Mouse (Mus musculus): ENCODE data around the gene Fam171a1.

The Fam171a1 gene

DNA sequence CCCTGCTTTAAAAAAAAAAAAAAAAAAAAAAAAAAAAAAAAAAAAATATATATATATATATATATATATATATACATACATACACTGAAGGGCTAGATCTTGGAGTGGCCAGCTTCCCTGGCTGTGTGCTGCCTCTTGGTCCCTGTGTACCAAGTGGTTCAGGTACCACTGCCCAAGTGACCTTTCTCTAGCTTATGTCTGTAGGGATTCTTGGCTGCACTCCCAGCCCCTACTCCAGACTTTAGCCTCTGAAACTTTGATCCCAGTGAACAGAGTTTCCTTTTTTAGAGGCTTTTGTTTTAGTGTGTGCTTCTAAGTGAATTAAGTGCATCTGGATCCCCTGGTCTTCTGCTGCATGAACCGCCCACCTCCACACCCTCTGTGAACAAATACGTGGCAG lies 24.3 kb downstream of the Fam171a1 start:
- no peak for DNase-seq (ENCODE audit: low spot score in 2 of 2)

DNA sequence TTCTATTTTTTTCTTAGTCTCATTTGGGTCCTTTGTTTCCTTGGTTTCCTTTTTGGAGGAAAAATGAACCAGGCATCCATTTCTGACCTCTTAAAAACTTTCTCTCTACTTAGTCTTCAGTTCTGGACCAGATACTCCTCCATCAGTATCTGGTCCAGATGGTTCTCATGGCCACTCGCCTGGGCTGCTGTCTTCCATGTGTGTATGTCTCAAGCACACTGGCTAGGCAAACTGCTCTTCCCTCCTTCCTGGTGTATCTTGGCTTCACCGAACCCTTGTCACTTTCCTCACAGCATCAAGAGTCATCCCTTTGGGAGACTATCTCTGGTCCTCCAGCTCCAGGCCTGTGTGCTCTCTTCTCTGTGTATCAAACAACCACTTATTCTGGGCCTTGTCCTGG lies 25.0 kb downstream of the Fam171a1 start:
- DNase-seq (ENCODE audit: low spot score in 2 of 2), result no peak

DNA sequence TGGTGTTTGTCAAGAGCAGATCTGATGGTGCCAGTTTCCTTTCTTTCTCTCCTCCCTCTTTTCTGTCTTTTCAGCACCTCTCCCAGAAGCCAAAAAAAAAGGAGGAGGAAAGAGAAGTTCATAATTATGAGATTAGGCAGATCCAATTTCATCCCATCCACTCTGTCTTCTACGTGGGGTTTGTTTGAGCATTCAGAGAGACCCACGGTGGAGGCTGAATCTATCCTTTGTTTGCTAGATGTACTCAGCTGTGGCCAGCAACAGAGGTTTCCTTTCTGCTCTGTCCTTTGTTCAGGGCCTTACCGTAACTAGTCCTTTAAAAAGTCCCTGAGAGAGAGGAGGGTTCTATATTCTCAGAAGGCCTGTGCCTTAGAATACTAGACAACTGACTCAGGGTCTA lies 25.6 kb downstream of the Fam171a1 start:
- DNase-seq (ENCODE audit: low spot score in 2 of 2), result no peak

DNA sequence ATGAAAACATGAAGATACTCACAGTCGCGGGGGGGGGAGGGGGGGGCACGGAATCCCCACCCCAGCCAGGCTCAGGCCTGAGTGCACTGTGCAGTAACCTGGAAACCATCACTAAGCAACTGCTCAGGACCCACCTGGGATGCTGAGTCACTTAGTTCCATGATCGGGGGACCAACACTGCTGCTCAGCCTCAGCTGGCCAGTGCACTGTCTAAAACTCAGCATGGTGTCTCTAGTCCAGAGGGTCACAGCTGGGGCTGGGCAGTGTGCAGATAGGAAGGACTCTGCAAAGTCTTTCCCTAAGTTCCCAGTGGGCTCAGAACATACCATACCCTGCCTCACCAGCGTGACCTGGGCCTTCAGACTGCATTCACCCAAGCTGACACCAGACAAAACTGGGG lies 26.6 kb downstream of the Fam171a1 start:
- no peak for DNase-seq (ENCODE audit: low spot score in 2 of 2)

DNA sequence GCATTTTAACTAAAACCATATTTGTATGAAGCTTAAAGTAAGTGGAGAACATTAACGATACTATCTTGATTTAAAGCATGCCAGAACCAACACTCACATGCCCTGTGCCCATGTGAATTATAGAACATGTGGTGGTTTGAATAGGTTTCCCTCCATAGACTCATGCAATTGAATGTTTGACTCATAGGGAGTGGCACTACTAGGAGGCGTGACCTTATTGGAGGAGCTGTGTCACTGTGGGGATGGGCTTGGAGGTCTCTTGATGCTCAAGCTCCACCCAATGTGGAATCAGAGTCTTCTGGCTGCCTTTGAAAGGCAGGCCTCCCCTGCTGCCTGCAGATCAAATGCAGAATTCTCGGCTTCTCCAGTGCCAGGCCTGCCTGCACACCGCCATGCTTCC lies 27.8 kb downstream of the Fam171a1 start:
- no peak for DNase-seq (ENCODE audit: low spot score in 2 of 2)

DNA sequence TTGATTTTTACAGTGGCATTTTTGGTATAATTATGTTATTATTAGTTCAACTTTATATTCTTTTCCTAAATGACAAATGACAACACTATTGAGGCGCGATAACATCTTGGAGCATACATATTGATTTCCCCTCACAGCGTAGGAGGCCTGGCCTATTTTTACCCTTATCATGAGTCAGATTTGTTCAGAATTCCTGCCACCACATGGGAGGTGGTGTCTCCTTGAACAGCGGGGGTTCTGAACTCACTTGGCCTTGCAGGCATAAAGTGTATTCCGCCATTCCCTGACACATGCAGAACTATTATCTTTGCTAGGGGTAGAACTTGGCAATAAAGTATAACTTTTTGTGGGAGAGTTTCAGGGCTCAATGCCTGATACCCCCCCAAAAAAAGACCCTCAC lies 30.3 kb downstream of the Fam171a1 start:
- DNase-seq (ENCODE audit: low spot score in 2 of 2), result no peak

DNA sequence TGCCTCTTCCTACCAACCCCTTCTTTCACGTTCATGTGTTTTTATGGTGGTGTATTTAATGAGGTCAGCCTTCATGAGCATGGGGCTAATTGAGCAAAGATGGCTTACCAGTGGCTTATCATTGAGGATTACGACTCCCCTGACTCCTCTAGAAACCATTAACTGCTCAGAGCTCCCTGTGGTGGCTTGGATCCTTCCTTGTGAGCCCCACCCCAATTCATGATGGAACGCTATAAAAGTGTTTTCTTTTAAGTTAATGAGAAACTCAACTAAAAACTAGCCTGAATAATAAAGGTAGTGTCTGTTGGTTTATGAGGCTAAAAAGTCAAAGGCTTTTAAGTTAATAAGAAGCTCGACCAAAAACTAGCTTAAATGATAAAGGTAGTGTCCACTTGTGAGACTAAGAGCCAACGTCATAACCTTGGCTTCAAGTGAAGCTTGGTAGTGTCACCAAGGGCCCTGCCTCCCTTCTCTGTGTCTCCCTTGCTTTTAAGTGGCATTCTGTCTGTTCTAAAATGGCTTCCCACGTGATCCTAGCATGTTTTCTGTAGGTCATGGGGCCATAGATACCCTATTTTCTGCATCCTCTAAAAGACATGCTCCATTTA lies 33.6 kb downstream of the Fam171a1 start:
- no peak for DNase-seq (ENCODE audit: low spot score in 2 of 2)

DNA sequence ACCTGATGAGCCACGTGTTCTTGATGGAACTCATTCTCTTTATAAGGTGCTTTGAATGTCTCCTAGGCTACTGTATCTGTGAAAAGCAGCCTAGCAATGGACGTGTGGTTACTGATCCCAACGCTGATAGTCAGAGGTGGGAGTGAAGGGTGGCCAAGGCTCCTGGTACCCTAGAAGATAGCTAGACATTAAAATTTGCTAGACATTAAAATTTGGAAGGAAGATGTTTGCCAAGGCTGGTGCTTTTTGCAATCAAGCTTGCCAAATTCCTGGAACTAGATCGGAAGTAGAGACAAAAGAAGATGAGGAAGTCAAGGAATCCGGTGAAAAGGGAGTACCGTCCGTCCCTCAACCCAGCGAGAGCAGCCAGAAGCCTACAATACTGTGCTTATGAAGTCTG lies 34.7 kb downstream of the Fam171a1 start:
- no peak for DNase-seq (ENCODE audit: low spot score in 2 of 2)

DNA sequence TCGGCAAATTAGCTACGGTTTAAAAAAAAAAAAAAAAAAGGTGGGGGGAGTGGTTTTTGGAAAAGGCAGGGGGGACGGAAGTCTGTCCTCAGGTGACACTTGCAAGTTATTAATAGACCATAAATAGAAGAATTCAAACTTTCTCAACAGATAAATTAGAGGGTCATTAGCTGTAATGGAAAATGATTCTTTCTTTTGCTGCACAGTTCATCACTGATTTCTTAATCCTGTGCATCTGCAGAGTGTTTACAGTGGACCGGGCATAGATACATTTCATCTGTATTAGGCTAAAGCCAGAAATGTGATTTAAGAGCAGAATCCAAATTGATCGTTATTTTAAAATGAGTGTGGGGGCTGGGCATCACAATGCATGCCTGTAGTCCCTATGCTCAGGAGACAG lies 36.3 kb downstream of the Fam171a1 start:
- DNase-seq (ENCODE audit: low spot score in 2 of 2), result no peak

DNA sequence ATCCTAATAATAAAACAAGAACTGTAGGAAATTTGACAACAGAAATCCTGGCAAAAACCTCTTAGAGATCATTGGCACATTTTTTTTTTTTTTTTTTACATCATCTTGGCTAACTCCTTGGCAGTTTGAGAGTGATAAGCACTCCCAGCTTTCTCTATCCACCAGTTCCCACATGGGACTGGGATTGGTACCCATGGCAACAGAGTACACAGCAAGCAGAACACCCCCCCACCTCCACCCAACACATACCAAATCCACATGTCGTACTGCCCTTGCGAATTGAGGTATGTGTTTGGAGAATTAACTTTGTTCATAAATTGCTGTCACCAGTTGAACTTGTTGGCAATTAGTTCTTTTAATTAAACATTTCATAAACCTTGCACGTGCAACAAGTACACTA lies 37.3 kb downstream of the Fam171a1 start:
- DNase-seq (ENCODE audit: low spot score in 2 of 2), result no peak

DNA sequence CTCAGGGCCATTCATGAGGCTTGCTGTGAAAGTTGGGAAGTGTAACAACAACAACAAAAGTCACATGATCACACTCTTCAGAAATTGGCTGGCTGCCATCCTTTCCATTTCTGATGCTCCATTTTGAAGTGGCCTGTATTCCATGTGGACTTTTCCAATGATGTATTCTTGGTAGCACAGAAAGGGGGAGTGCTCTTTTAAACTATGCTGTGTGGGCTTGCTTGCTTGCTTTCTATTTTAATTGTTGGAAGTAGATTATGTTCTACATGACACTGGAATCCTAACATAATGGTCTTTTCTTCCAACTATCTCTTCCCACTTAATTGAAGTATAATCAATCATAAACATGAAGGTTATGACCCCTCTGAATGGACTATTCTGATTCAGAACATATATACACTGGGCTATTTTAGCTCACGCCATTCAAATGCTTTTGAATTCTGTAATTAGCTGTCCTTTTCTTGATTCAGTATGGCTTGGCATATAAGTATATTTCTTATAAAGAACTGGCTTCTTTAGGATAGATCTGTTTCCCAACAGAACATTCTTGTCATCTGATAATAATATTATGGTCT lies 40.2 kb downstream of the Fam171a1 start:
- DNase-seq (ENCODE audit: low spot score in 2 of 2), result no peak

DNA sequence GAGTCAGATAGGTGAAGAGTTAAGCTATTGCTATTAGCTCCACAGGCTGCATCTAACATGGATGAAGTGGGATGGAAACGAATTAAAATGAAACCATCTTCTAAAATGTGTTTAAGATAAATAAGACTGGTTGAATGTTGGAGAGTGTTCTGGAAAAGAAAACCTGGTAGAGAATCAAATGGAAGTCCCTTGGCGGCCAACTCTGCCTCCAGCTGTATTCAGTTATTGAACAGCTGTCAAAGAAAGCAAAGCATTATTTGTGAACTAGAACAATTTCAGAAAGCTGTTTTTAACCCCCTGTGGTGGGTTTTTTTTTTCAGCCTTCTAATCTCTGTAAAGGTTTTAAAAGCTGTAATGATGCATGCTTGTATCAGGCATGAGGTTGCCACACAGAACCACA lies 41.0 kb downstream of the Fam171a1 start:
- no peak for DNase-seq (ENCODE audit: low spot score in 2 of 2)

DNA sequence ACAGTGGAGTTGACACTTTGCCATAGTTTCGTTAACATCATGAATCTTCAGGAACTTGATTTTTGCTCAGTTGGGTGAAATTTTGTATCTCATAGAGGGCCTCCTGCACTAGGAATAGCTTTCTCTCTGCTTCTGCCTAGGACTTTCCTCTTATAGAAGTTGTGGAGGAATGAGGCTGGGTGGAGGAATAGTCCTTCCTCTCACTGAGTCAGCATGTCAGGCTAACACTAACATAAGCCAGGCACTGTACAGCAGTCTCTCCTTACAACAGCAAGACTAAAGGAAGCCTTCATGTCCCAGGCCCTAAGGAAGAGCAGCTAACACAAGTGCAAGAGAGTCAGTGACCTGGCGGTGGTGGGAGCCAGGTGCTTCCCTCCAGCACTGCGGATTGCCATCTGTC lies 43.0 kb downstream of the Fam171a1 start:
- no peak for DNase-seq (ENCODE audit: low spot score in 2 of 2)

DNA sequence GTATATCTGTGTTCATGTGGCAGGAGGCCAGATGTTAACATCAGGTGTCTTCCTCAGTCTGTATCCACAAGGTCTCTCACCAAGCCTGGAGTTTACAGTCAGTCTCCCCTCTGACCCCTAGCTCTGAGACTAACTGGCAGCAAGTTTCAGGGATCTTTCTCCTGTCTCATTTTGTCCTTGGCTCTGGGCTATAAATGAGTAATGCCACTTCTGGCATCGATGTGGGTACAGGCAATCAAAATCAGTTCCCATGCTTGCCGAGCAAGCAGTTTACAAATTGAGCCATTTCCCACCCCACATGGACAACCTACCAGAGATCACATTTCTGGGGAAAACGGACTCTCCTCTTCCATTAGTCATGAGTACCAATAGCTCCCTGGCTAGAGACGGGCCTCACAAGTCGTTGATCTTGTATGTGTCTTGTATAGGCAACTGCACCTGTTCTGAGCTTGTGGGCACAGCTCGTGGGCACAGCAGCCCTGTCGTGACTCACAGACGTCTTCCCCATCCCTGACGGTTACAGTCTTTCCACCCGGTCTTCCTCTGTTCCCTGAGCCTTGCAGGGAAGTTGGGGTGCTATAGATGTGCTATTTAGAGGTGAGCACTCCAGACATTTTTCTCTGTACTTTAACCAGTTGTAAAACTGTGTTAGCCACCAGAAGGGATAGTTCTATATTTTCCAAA lies 43.8 kb downstream of the Fam171a1 start:
- no peak for DNase-seq (ENCODE audit: low spot score in 2 of 2)

DNA sequence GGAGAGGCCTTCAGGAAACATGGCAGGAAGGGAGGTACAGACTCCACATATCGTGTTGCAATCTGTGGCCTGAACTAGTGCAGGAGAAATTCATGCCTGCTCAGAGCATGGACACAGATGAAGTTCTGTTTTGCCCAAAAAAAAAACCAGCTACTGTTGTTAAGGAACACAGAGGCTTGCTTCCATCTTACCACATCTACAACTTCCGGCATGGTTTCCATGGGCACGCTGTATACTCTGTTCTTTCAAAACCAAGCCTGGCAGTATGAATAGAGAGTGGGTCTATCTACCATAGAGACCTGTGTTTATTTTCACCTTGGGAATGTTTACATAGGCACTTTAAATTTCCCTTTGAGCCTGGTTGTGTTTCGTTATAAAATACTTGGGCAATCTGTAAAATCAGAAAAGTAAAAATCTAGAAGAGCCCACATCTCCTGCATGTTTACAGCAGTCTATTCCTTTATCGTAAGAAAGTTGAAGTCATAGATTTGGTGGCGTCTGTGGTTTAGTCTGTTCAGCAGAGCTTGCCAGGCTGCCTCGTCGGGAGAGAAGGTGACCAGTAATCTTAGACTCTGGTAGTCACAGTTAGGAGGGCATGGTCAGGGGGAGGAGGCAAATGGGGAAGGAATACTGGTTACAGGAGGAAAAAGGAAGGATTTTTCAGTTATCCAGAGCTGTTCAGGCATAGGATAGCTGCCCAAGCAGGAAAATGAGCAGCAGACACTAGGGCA lies 44.8 kb downstream of the Fam171a1 start:
- DNase-seq (ENCODE audit: low spot score in 2 of 2), result no peak

DNA sequence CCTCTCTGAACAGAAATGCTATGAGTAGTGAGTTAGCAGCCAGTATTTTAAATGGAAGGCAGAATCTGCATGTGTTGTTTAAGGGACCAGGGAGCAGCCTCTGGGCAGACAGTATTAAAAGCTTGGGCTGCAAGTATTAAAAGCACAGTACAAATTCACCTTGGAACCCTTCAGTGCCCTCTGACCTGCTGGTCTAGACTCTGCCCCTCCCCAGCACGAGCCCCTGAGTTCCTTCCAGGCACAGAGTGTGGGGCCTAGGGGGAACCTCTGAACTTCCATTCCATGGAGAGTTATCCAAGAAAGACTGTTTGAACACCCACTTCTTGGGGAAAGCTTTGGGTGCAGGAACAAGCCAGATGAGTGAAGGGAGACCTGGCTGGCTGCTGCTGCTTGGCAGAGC lies 47.6 kb downstream of the Fam171a1 start:
- DNase-seq (ENCODE audit: low spot score in 2 of 2), result no peak

DNA sequence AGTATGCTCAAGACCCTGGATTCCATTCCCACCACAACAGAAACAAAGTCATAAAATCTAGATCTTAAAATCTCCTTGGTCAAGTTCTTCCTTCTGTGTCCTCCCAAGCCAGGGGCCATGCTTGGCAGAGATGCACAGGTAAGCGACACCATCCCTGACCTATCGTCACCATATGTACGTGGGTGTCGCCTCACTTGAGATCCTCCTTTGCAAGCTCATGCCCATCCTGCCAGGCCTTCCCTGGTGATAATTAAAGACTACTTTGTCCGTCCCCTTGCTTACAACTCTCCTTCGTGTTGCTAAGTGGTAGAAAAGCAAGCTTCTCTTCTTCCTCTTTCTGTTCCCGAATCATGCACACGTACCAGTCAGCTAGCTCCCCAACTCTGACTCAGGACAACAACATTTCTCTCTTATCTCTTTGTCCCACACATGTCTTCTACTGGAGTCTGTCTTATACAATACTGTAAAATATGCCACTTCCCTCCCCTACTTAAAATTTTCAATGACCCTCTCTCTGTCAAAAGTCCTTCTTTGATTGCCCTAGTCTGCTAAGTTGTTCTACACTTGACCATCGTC lies 49.6 kb downstream of the Fam171a1 start:
- DNase-seq (ENCODE audit: low spot score in 2 of 2), result no peak

DNA sequence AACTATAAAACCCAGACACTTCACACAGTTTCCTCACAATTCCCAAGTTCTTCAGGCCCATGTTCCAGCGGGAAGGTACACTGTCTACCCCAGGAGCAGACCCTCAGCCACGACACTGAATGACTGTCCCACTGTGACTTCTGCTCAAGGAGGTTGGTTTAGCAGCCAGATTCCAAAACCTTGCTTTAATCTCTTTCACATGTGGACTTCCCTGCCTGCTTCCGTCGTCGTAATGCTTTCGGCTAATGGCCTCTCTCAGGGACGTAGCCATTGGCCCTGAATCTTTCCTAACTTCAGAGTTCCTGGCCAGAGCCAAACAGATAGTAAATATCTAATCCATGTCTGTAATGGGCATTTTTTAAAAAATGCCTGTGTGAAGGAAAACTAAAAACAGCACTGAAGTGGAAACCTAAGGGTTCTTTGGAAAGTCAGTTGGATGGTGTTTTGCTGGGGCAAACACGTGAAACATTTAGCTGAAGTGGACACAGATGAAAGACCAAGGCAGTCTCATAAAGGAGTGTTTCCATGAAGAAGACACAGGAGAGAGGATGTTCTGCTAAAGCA lies 51.1 kb downstream of the Fam171a1 start:
- DNase-seq (ENCODE audit: low spot score in 2 of 2), result no peak

DNA sequence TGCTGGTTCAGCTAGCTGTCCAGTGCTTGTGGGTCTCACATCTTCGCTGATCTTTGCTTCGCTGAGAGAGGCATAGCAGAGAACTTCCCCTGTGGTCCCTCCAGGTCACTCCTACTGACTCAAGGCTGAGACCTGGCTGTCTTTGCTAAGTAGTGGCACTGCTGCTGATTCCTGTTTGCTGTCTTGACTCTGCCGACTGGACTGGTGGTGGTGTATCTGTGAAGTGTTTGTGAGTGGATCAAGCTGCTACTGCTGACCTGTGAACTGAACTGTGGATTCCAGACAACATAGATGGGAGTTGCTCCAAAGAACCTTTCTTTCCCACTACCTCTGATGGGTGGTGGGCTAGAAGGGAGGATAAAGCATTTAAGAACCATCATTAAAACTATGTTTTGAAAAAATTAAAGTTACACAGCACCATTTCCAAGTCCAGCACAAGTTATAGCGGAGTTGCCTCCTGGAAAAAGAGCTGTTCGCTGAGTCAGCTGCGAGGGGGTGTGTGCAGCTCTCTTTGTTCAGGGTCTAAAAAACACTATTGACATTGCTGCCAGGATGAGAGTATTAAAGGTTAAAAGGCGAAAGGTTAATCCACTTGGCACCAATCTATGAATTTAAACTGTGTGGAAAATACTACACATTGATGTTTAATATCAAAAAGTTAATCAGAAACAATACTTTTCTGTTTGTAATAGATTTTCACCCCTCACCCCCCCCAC lies 52.0 kb downstream of the Fam171a1 start:
- no peak for DNase-seq (ENCODE audit: low spot score in 2 of 2)

DNA sequence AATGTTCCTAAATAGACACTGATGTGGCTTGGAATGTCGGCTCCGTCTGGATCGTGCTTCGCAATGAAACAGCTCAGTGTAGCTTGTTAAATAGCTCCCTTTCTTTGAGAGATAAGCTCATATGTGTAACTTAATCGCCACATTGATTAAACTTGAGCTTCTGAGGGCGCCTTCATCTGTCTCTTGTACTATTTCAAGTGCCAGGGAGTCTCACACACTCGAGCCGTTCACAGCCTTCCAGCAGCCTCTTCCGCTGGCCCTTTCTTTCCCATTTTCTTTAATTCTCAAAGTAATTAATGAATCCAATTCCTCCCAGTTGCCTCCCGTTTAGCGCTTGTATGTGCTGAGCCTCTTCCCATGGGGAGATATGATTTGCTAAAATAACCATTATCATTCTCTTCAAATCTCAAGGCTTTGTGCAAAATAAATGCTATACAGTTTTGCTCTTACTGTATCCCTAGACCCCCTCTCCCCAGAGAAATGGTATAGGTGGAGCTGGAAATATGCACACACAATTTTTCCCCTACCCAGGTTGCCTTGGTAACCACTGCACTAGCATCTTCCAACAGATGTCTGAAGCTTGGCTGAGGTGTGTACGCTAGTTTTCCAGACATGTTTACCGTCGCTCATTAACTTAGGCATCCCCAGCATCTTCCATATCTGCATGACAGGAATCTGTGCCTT lies 54.8 kb downstream of the Fam171a1 start:
- DNase-seq (ENCODE audit: low spot score in 2 of 2), result no peak

DNA sequence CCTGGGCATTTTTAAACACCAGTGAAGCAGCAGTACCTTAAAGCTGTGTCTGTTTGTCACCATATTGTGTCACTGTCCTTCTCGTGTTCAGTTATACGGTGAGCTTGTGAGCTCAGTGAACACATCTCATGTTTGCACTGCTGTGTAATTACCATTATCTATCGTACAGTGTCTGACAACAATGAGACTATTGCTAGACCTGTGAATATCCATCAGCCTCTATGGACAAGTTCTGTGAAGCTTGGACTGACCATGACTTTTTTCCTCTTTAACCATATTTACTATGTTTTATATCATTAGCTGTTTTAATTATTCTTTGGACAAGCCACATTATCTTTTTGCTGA lies 55.4 kb downstream of the Fam171a1 start:
- no peak for DNase-seq (ENCODE audit: low spot score in 2 of 2)

Measured in spleen, postnatal 14 days (tissue).